Mouse (Mus musculus): ENCODE data around the gene Bcr. TPM values are rescaled to one million over a fixed set of nuclear protein-coding genes. Genes with fewer than 3 reads are reported as not detected.

Bcr gene
- polyA plus RNA-seq, 1 experiment from 2014 or later: 4.7 TPM

- H3K9ac ChIP-seq (ENCODE audit: low read length): no peak overlapping the region
- ATAC-seq (ENCODE audit: low FRiP score, low TSS enrichment) (no peak), DNase-seq (ENCODE audit: low spot score) (no peak)
- TF ChIP-seq EP300 (optimal IDR thresholded peaks at IDR 0.05) (no peak), CTCF (IDR thresholded peaks at IDR 0.05; ENCODE audit: low read depth) (no peak)
- no peaks in the 10 kb centered on the region; the same call in 1 of the 2 replicates for H3K4me1 ChIP-seq (replicated peaks; ENCODE audit: control insufficient read depth, insufficient read depth)
- no peaks in the 10 kb centered on the region for H3K27me3 ChIP-seq (ENCODE audit: control insufficient read depth, insufficient read depth, low read length)
- H3K36me3 ChIP-seq (ENCODE audit: control insufficient read depth, insufficient read depth, low read length): no peaks in the 10 kb centered on the region
- H3K4me3 ChIP-seq (ENCODE audit: low read depth, low read length): no peak overlapping the region
- 0 out of 2 replicates have a peak overlapping the region, but pooled peaks have one; percentile 4 for H3K27ac ChIP-seq (replicated peaks)
- H3K9me3 ChIP-seq (ENCODE audit: control insufficient read depth, low read length): no peaks in the 10 kb centered on the region
- WGBS: 49% methylated on average over 11 of the region's 11 CpGs
- no peak overlapping the region for H3K4me2 ChIP-seq (replicated peaks; ENCODE audit: low read depth)
Observed at GRCm38 (mm10) chr10:75070281-75070976, 10.0 kb downstream of the Bcr start.

GRCm38 (mm10) chr10:75075665-75076064 is 15.3 kb downstream of the Bcr start:
- Histone ChIP-seq H3K4me1 (replicated peaks; ENCODE audit: control insufficient read depth, insufficient read depth) (no peaks in the 10 kb centered on the region), H3K27me3 (ENCODE audit: control insufficient read depth, insufficient read depth, low read length) (no peaks in the 10 kb centered on the region), H3K4me2 (replicated peaks; ENCODE audit: low read depth) (no peak overlapping the region), H3K4me3 (ENCODE audit: low read depth, low read length) (no peak overlapping the region), H3K36me3 (ENCODE audit: control insufficient read depth, insufficient read depth, low read length) (no peaks in the 10 kb centered on the region), H3K9ac (ENCODE audit: low read length) (no peak overlapping the region), H3K9me3 (ENCODE audit: control insufficient read depth, low read length) (no peaks in the 10 kb centered on the region), H3K27ac (replicated peaks) (no peak overlapping the region)
- ATAC-seq (ENCODE audit: low FRiP score, low TSS enrichment) (no peak), DNase-seq (ENCODE audit: low spot score) (no peak)
- 41% methylated on average over 5 of the region's 5 CpGs for WGBS
- TF ChIP-seq EP300 (optimal IDR thresholded peaks at IDR 0.05): no peak
- TF ChIP-seq CTCF (IDR thresholded peaks at IDR 0.05; ENCODE audit: low read depth): no peak

GRCm38 (mm10) chr10:75078174-75079128 is 18.1 kb downstream of the Bcr start:
- no peaks in the 10 kb centered on the region for H3K9me3 ChIP-seq (ENCODE audit: control insufficient read depth, low read length)
- H3K4me3 ChIP-seq (ENCODE audit: low read depth, low read length): no peak overlapping the region
- no peaks in the 10 kb centered on the region for H3K27me3 ChIP-seq (ENCODE audit: control insufficient read depth, insufficient read depth, low read length)
- no peak overlapping the region for H3K27ac ChIP-seq (replicated peaks)
- DNase-seq (ENCODE audit: low spot score): no peak
- WGBS: 61% methylated on average over 14 of the region's 14 CpGs
- ATAC-seq (ENCODE audit: low FRiP score, low TSS enrichment): no peak
- H3K4me2 ChIP-seq (replicated peaks; ENCODE audit: low read depth): no peak overlapping the region
- no peaks in the 10 kb centered on the region for H3K36me3 ChIP-seq (ENCODE audit: control insufficient read depth, insufficient read depth, low read length)
- no peak overlapping the region for H3K9ac ChIP-seq (ENCODE audit: low read length)
- no peak for TF ChIP-seq CTCF (IDR thresholded peaks at IDR 0.05; ENCODE audit: low read depth)
- no peak for TF ChIP-seq EP300 (optimal IDR thresholded peaks at IDR 0.05)
- no peaks in the 10 kb centered on the region for H3K4me1 ChIP-seq (replicated peaks; ENCODE audit: control insufficient read depth, insufficient read depth)

- H3K9me3 ChIP-seq (ENCODE audit: control insufficient read depth, low read length): no peaks in the 10 kb centered on the region
- no peak overlapping the region for H3K4me3 ChIP-seq (ENCODE audit: low read depth, low read length)
- H3K36me3 ChIP-seq (ENCODE audit: control insufficient read depth, insufficient read depth, low read length): no peaks in the 10 kb centered on the region
- WGBS: 86% methylated on average over 1 of the region's 1 CpGs
- DNase-seq (ENCODE audit: low spot score) (no peak), ATAC-seq (ENCODE audit: low FRiP score, low TSS enrichment) (no peak)
- H3K27me3 ChIP-seq (ENCODE audit: control insufficient read depth, insufficient read depth, low read length): no peaks in the 10 kb centered on the region
- no peak overlapping the region for H3K4me2 ChIP-seq (replicated peaks; ENCODE audit: low read depth)
- TF ChIP-seq CTCF (IDR thresholded peaks at IDR 0.05; ENCODE audit: low read depth) (no peak), EP300 (optimal IDR thresholded peaks at IDR 0.05) (no peak)
- H3K9ac ChIP-seq (ENCODE audit: low read length): no peak overlapping the region
- H3K4me1 ChIP-seq (replicated peaks; ENCODE audit: control insufficient read depth, insufficient read depth): no peaks in the 10 kb centered on the region
- no peak overlapping the region for H3K27ac ChIP-seq (replicated peaks)
Observed at GRCm38 (mm10) chr10:75085330-75085729, 24.9 kb downstream of the Bcr start.

- H3K27me3 ChIP-seq (ENCODE audit: control insufficient read depth, insufficient read depth, low read length): no peaks in the 10 kb centered on the region
- 95% methylated on average over 4 of the region's 4 CpGs for WGBS
- DNase-seq (ENCODE audit: low spot score): no peak
- 0 out of 2 replicates have a peak, but pooled peaks cover 2% of the 10 kb centered on the region for H3K4me1 ChIP-seq (replicated peaks; ENCODE audit: control insufficient read depth, insufficient read depth)
- H3K9ac ChIP-seq (ENCODE audit: low read length): no peak overlapping the region
- H3K9me3 ChIP-seq (ENCODE audit: control insufficient read depth, low read length): no peaks in the 10 kb centered on the region
- no peak for ATAC-seq (ENCODE audit: low FRiP score, low TSS enrichment)
- H3K4me2 ChIP-seq (replicated peaks; ENCODE audit: low read depth): no peak overlapping the region
- H3K36me3 ChIP-seq (ENCODE audit: control insufficient read depth, insufficient read depth, low read length): no peaks in the 10 kb centered on the region
- no peak overlapping the region for H3K27ac ChIP-seq (replicated peaks)
- no peak overlapping the region for H3K4me3 ChIP-seq (ENCODE audit: low read depth, low read length)
- TF ChIP-seq CTCF (IDR thresholded peaks at IDR 0.05; ENCODE audit: low read depth): no peak
- TF ChIP-seq EP300 (optimal IDR thresholded peaks at IDR 0.05): no peak
Observed at GRCm38 (mm10) chr10:75088471-75088870, 28.1 kb downstream of the Bcr start.

Data from stomach, postnatal 0 days (tissue).